Mouse (Mus musculus): ENCODE data around the gene Acsbg1. TPM values are rescaled to one million over a fixed set of nuclear protein-coding genes. Genes with fewer than 3 reads are reported as not detected.

Gene Acsbg1
- polyA plus RNA-seq, 1 experiment from 2014 or later = 35.5 TPM

DNA sequence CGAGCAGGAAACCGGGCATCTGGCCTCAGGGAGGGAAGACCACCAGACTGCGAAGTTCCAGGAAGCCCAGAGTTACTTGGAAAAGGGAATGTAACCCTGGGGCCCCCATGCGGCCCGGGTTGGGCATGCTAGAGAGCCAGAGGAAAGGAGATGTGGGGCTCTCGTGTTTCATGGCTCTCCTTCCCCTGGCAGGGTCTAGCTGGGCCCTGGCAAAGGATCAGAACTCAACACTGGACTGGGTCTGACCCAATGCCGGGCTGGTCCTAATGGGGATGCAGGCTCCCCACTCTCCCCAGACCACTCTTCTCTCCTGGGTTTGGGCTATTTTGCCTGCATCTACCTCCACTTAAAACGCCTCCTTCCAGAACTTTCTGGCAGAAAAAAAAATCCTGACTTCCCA lies 102.9 kb downstream of the Acsbg1 start:
- Histone ChIP-seq H3K4me2 (ENCODE audit: low read depth, low read length) (peak overlapping the region; percentile 50; the same call in 1 of the 2 replicates), H3K36me3 (ENCODE audit: control insufficient read depth, insufficient read depth, low read length) (no peaks in the 10 kb centered on the region), H3K27ac (ENCODE audit: low read depth, low read length) (no peak overlapping the region), H3K4me3 (ENCODE audit: low read depth, low read length) (no peak overlapping the region), H3K9me3 (ENCODE audit: control insufficient read depth, low read length) (no peaks in the 10 kb centered on the region), H3K4me1 (ENCODE audit: control insufficient read depth, insufficient read depth, low read length) (0 out of 2 replicates have a peak, but pooled peaks cover 5% of the 10 kb centered on the region), H3K27me3 (ENCODE audit: control insufficient read depth, insufficient read depth, low read length) (no peaks in the 10 kb centered on the region), H3K9ac (replicated peaks; ENCODE audit: low read depth, low read length) (no peak overlapping the region)
- WGBS = 82% methylated on average over 8 of the region's 8 CpGs
- ATAC-seq (ENCODE audit: low read depth) = no peak

DNA sequence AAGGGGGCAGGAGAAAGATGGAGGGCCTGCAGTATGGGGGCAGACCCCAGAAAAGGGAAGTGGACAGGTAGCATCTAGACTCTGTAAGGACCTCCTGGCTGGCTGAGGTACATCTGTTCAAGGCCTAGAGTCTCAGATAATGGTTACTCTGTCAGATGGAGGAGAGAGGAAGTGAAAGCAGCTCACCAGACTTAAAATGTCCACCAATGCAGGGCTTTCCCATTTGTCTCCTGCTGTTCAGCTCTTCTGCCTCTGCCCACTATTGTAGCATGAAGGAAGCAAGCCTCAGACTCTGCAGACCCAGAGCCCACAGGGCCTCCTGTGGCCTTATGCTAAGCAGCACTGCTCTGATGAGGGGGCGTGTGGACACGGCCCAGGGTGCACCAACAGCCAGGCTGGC lies 106.6 kb downstream of the Acsbg1 start:
- Histone ChIP-seq H3K9ac (replicated peaks; ENCODE audit: low read depth, low read length) (no peak overlapping the region), H3K27me3 (ENCODE audit: control insufficient read depth, insufficient read depth, low read length) (no peaks in the 10 kb centered on the region), H3K9me3 (ENCODE audit: control insufficient read depth, low read length) (no peaks in the 10 kb centered on the region), H3K27ac (ENCODE audit: low read depth, low read length) (no peak overlapping the region), H3K4me3 (ENCODE audit: low read depth, low read length) (no peak overlapping the region), H3K4me2 (ENCODE audit: low read depth, low read length) (no peak overlapping the region), H3K36me3 (ENCODE audit: control insufficient read depth, insufficient read depth, low read length) (no peaks in the 10 kb centered on the region), H3K4me1 (ENCODE audit: control insufficient read depth, insufficient read depth, low read length) (0 out of 2 replicates have a peak, but pooled peaks cover 5% of the 10 kb centered on the region)
- ATAC-seq (ENCODE audit: low read depth) = no peak
- WGBS = 77% methylated on average over 2 of the region's 2 CpGs

Small RNA genes within 50 kb of the gene (microRNA-seq; reads per million reads assigned to microRNA genes)
- not detected for gene Mir5710

Other genes starting within 250 kb of the Acsbg1 start
- 72.6 and 104 TPM in 2 replicates for gene Dmxl2, start 160.2 kb downstream of the Acsbg1 start, polyA plus RNA-seq (2014; fragmentation: Nextera tagmentation; extraction: Ambion mirVana)
- not detected in 2 replicates for gene Sh2d7, start 122.9 kb downstream of the Acsbg1 start, polyA plus RNA-seq (2014; fragmentation: Nextera tagmentation; extraction: Ambion mirVana)
- 67.5 and 80.4 TPM in 2 replicates for gene Cib2, start 101.7 kb downstream of the Acsbg1 start, polyA plus RNA-seq (2014; fragmentation: Nextera tagmentation; extraction: Ambion mirVana)
- 165 and 178 TPM in 2 replicates for gene Idh3a, start 75.5 kb downstream of the Acsbg1 start, polyA plus RNA-seq (2014; fragmentation: Nextera tagmentation; extraction: Ambion mirVana)
- 7.4 and 8.5 TPM in 2 replicates for gene Dnaja4, start 37.0 kb upstream of the Acsbg1 start, polyA plus RNA-seq (2014; fragmentation: Nextera tagmentation; extraction: Ambion mirVana)
- gene Wdr61, start 72.6 kb upstream of the Acsbg1 start, polyA plus RNA-seq (2014; fragmentation: Nextera tagmentation; extraction: Ambion mirVana) = 76.3 and 91.0 TPM in 2 replicates
- gene Crabp1, start 102.9 kb upstream of the Acsbg1 start, polyA plus RNA-seq (2014; fragmentation: Nextera tagmentation; extraction: Ambion mirVana) = 589 and 733 TPM in 2 replicates
- 51.1 and 64.0 TPM in 2 replicates for gene Ireb2, start 201.9 kb upstream of the Acsbg1 start, polyA plus RNA-seq (2014; fragmentation: Nextera tagmentation; extraction: Ambion mirVana)